Mouse (Mus musculus) liver, embryonic 13.5 days (tissue): ENCODE data around the gene Wscd1. TPM values are rescaled to one million over a fixed set of nuclear protein-coding genes. Genes with fewer than 3 reads are reported as not detected.

Experiments used
- ATAC-seq: fragments of 200-750 bp; cut with Nextera tagmentation; 2 replicates; pipeline ENCODE4 v1.8.0; 2017; ENCODE audit warnings: low read depth, mild to moderate bottlenecking, moderate number of reproducible peaks, moderate library complexity
- DNase-seq: peaks from one replicate; pipeline ENCODE4 v3.0.0; 2022
- H3K27ac ChIP-seq: fragments of 300-500 bp; sonication (generic); 2 replicates; pipeline ENCODE4 v1.5.1; 2015; ENCODE audit warnings: moderate library complexity, mild to moderate bottlenecking, inconsistent platforms
- H3K27me3 ChIP-seq: fragments of 300-500 bp; sonication (generic); 2 replicates; pipeline ENCODE4 v1.6.1; 2015; ENCODE audit warnings: mild to moderate bottlenecking, inconsistent platforms
- H3K36me3 ChIP-seq: fragments of 300-500 bp; sonication (generic); 2 replicates; pipeline ENCODE4 v1.6.1; 2015; ENCODE audit warnings: mild to moderate bottlenecking, inconsistent platforms
- H3K4me1 ChIP-seq: fragments of 300-500 bp; sonication (generic); replicated peaks from 2 replicates; pipeline ENCODE4 v1.6.1; 2015; ENCODE audit warnings: inconsistent platforms
- H3K4me2 ChIP-seq: fragments of 300-500 bp; sonication (generic); 2 replicates; pipeline ENCODE4 v1.6.1; 2015; ENCODE audit warnings: inconsistent platforms, mild to moderate bottlenecking, moderate library complexity
- H3K4me3 ChIP-seq: fragments of 300-500 bp; sonication (generic); replicated peaks from 2 replicates; pipeline ENCODE4 v1.5.1; 2015; ENCODE audit warnings: mild to moderate bottlenecking, inconsistent platforms
- H3K9ac ChIP-seq: fragments of 300-500 bp; sonication (generic); 2 replicates; pipeline ENCODE4 v1.6.1; 2015; ENCODE audit warnings: mild to moderate bottlenecking, inconsistent platforms
- H3K9me3 ChIP-seq: fragments of 300-500 bp; sonication (generic); replicated peaks from 2 replicates; pipeline ENCODE4 v1.6.1; 2016; ENCODE audit warnings: inconsistent platforms
- WGBS: fragments of 180-500 bp; shearing (Covaris S2); methylation state at CpG from one replicate; pipeline ENCODE4 v1.1.7; 2015; ENCODE audit not compliant: insufficient replicate concordance; 5-methylcytosine and 5-hydroxymethylcytosine counted together
- polyA plus RNA-seq: library from polyadenylated mRNA; unstranded; fragments of >200 nt; fragmentation: Nextera tagmentation; extraction: Ambion mirVana; gene quantifications from 2 replicates; pipeline ENCODE4 v1.2.1, GENCODE M21; 2015

Wscd1 gene
- polyA plus RNA-seq, 1 experiment from 2014 or later = 0.39 TPM

GRCm38 (mm10) chr11:71755115-71755514, 5.4 kb downstream of the Wscd1 start:
- Histone ChIP-seq H3K4me3 (no peak overlapping the region), H3K36me3 (no peaks in the 10 kb centered on the region), H3K9me3 (no peaks in the 10 kb centered on the region), H3K9ac (no peak overlapping the region), H3K27me3 (peaks cover 29% of the 10 kb centered on the region), H3K4me1 (no peaks in the 10 kb centered on the region), H3K4me2 (no peak overlapping the region), H3K27ac (no peak overlapping the region)
- no peak for ATAC-seq
- WGBS = 41% methylated on average over 2 of the region's 2 CpGs
- no peak for DNase-seq

DNA sequence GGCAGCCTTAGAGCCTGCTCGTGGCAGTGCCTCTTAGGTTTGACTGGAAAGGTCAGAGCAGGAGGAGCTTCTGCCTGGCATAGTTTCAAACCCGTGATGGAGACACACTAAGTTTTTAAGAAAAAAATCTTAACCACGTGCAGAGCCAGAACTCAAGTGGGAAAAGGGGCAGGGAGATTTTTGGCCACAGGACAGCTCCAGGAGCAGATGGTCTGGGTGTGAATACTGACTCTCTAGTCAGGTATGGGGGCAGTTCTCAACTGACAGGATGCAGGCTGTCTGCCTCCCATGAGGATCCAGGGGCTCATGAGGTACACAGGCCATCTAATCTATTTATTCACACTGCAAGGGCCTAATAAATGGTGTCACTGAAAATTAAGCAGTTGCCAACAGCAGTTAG, 6.6 kb downstream of the Wscd1 start:
- ATAC-seq (no peak), DNase-seq (no peak)
- no peak overlapping the region for H3K4me2 ChIP-seq
- peaks cover 17% of the 10 kb centered on the region for H3K27me3 ChIP-seq
- no peaks in the 10 kb centered on the region for H3K4me1 ChIP-seq
- no peak overlapping the region for H3K27ac ChIP-seq
- no peaks in the 10 kb centered on the region for H3K36me3 ChIP-seq
- no peak overlapping the region for H3K4me3 ChIP-seq
- no peaks in the 10 kb centered on the region for H3K9me3 ChIP-seq
- WGBS = 34% methylated on average over 3 of the region's 3 CpGs
- no peak overlapping the region for H3K9ac ChIP-seq

DNA sequence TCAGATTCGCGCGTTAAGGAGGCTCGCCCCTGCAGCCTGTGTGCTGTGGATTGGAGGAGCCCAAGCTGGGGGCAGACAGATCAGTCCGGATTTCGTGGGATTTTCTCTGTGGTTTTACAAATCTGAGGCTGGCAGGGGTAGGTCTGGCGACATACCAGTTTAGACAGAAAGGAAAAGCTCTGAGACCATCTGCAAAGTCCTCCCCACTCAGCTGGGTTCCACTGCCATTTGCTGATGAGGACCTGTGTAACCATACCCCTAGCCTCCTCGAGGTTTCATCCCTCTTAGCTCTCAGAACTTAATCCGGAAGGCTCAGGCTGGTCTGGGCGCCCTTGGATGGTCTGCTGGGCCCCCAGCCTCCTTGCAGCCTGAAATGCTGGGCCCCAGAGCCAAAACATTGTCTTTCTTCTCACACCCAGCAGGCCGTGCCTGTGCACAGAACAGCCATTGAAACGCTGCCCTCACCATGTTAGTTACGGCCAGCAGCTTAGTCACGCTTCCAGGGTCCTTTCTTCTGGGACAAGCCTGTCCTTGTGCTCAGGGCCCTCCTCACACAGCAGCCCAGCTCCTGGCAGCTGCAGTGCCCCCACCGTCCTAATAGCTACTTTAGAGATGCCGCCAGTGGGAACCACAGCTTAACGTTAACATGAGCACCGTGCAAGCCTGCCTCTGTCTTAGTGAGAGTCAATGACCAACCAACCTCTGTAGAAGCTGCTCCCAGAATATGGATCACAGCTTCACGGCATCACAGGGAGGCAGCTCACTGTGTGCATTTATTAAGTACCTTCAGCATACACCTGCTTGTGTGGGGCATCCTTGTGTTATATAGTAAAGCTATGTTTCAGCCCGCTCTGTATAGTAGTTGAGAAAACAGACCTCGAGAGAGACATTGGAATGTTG, 8.7 kb downstream of the Wscd1 start:
- H3K27ac ChIP-seq = no peak overlapping the region
- H3K36me3 ChIP-seq = no peaks in the 10 kb centered on the region
- H3K9ac ChIP-seq = no peak overlapping the region
- H3K4me1 ChIP-seq = no peaks in the 10 kb centered on the region
- ATAC-seq (no peak), DNase-seq (no peak)
- no peak overlapping the region for H3K4me3 ChIP-seq
- H3K4me2 ChIP-seq = no peak overlapping the region
- WGBS = 58% methylated on average over 21 of the region's 21 CpGs
- no peaks in the 10 kb centered on the region for H3K9me3 ChIP-seq
- H3K27me3 ChIP-seq = no peaks in the 10 kb centered on the region; the same call in 1 of the 2 replicates

GRCm38 (mm10) chr11:71760991-71761390, 11.3 kb downstream of the Wscd1 start:
- H3K4me3 ChIP-seq = no peak overlapping the region
- no peaks in the 10 kb centered on the region for H3K4me1 ChIP-seq
- H3K9me3 ChIP-seq = no peaks in the 10 kb centered on the region
- DNase-seq (no peak), ATAC-seq (no peak)
- 68% methylated on average over 9 of the region's 9 CpGs for WGBS
- no peak overlapping the region for H3K4me2 ChIP-seq
- no peak overlapping the region for H3K9ac ChIP-seq
- H3K27ac ChIP-seq = no peak overlapping the region
- H3K36me3 ChIP-seq = no peaks in the 10 kb centered on the region
- no peaks in the 10 kb centered on the region for H3K27me3 ChIP-seq

DNA sequence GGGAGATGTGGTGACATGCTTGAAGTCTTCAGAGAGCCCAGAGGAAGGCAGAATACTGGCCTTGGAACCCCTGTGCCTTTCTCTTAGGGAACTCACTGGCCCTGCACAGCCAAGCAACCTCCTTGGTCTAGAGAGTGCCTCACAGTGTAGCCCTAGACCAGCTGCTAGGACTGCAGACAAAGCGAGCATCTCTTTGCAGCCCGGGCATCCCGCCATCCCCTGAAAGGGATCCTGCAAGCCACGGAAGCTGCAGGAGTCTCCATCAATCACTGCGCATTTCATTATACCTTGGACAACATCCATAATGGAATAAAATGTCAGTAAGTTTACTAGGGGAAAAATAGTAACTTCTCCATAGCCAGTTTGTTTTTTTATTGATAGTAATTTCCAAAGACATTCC, 13.4 kb downstream of the Wscd1 start:
- H3K27me3 ChIP-seq = no peaks in the 10 kb centered on the region
- no peak overlapping the region for H3K4me3 ChIP-seq
- no peaks in the 10 kb centered on the region for H3K4me1 ChIP-seq
- ATAC-seq = no peak
- H3K27ac ChIP-seq = no peak overlapping the region
- no peaks in the 10 kb centered on the region for H3K9me3 ChIP-seq
- no peak for DNase-seq
- no peak overlapping the region for H3K9ac ChIP-seq
- no peaks in the 10 kb centered on the region for H3K36me3 ChIP-seq
- no peak overlapping the region for H3K4me2 ChIP-seq
- WGBS = 52% methylated on average over 5 of the region's 5 CpGs

GRCm38 (mm10) chr11:71763651-71764275, 14.0 kb downstream of the Wscd1 start:
- H3K4me2 ChIP-seq = no peak overlapping the region
- no peaks in the 10 kb centered on the region for H3K9me3 ChIP-seq
- ATAC-seq (no peak), DNase-seq (no peak)
- no peaks in the 10 kb centered on the region for H3K36me3 ChIP-seq
- no peak overlapping the region for H3K9ac ChIP-seq
- no peak overlapping the region for H3K27ac ChIP-seq
- H3K4me3 ChIP-seq = no peak overlapping the region
- H3K4me1 ChIP-seq = no peaks in the 10 kb centered on the region
- no peaks in the 10 kb centered on the region for H3K27me3 ChIP-seq
- 44% methylated on average over 5 of the region's 5 CpGs for WGBS

GRCm38 (mm10) chr11:71764743-71765142, 15.0 kb downstream of the Wscd1 start:
- Histone ChIP-seq H3K4me2 (no peak overlapping the region), H3K36me3 (no peaks in the 10 kb centered on the region), H3K4me1 (no peaks in the 10 kb centered on the region), H3K4me3 (no peak overlapping the region), H3K9ac (no peak overlapping the region), H3K9me3 (no peaks in the 10 kb centered on the region), H3K27ac (no peak overlapping the region), H3K27me3 (no peaks in the 10 kb centered on the region)
- whole genome bisulfite sequencing = 36% methylated on average over 2 of the region's 2 CpGs
- ATAC-seq (no peak), DNase-seq (no peak)

DNA sequence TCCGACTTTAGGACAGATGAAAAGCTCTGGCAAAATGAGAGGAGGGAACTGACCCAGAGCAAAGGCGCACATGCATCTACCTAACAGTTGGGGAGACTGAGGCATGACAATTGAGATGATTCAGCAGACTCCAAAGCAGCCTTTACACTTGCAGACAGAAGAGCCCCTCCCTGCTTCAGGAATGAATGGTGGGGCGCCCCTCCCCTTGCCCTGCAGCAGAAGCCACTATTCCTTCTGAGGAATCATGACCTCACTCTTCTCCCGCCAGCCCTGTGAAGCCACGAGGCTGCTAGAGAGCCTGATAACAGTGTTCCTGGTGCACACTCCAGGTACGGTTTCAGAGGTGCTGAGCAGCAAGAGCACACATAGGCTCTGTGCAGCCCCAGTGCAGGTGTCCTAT, 15.6 kb downstream of the Wscd1 start:
- no peaks in the 10 kb centered on the region for H3K9me3 ChIP-seq
- no peaks in the 10 kb centered on the region for H3K36me3 ChIP-seq
- no peak for ATAC-seq
- no peak overlapping the region for H3K27ac ChIP-seq
- H3K4me2 ChIP-seq = no peak overlapping the region
- WGBS = 43% methylated on average over 6 of the region's 6 CpGs
- H3K4me1 ChIP-seq = no peaks in the 10 kb centered on the region
- H3K27me3 ChIP-seq = no peaks in the 10 kb centered on the region
- no peak for DNase-seq
- no peak overlapping the region for H3K9ac ChIP-seq
- no peak overlapping the region for H3K4me3 ChIP-seq

- Histone ChIP-seq H3K9ac (no peak overlapping the region), H3K4me1 (no peaks in the 10 kb centered on the region), H3K9me3 (no peaks in the 10 kb centered on the region), H3K4me2 (no peak overlapping the region), H3K36me3 (no peaks in the 10 kb centered on the region), H3K27me3 (no peaks in the 10 kb centered on the region), H3K27ac (no peak overlapping the region), H3K4me3 (no peak overlapping the region)
- WGBS = 72% methylated on average over 1 of the region's 1 CpGs
- ATAC-seq = no peak
- no peak for DNase-seq
Observed at GRCm38 (mm10) chr11:71766380-71766779, 16.7 kb downstream of the Wscd1 start.

GRCm38 (mm10) chr11:71767726-71768125, 18.0 kb downstream of the Wscd1 start:
- H3K4me1 ChIP-seq = 0 out of 2 replicates have a peak, but pooled peaks cover 6% of the 10 kb centered on the region
- DNase-seq = no peak
- 58% methylated on average over 3 of the region's 3 CpGs for WGBS
- no peaks in the 10 kb centered on the region for H3K9me3 ChIP-seq
- H3K4me3 ChIP-seq = no peak overlapping the region
- ATAC-seq = no peak
- no peak overlapping the region for H3K9ac ChIP-seq
- no peak overlapping the region for H3K4me2 ChIP-seq
- no peaks in the 10 kb centered on the region for H3K27me3 ChIP-seq
- H3K27ac ChIP-seq = no peak overlapping the region
- no peaks in the 10 kb centered on the region for H3K36me3 ChIP-seq

DNA sequence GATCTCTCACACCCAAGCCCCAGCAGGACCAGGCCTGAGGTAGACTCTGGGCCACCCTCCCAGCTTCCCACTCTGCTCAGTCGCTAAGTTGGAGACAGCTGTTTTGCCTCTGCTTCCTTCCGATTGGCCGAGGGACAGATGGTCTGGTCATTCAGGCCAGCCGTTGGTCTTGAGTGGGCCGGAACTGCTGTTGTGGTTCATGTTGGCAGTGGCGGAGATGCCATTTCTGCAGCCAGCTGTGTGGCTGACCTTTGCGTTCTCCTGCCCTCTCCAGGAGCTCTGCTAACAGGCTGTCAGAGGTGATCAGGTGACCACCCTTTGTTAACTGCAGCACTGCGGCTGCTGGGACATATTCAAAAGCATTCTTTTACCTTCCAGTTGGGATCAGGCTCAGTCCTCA, 20.0 kb downstream of the Wscd1 start:
- H3K27ac ChIP-seq = no peak overlapping the region
- H3K36me3 ChIP-seq = no peaks in the 10 kb centered on the region
- H3K4me2 ChIP-seq = no peak overlapping the region
- no peaks in the 10 kb centered on the region for H3K27me3 ChIP-seq
- H3K4me3 ChIP-seq = no peak overlapping the region
- WGBS = 56% methylated on average over 8 of the region's 8 CpGs
- ATAC-seq (no peak), DNase-seq (no peak)
- peaks cover 10% of the 10 kb centered on the region; the same call in 1 of the 2 replicates for H3K4me1 ChIP-seq
- no peak overlapping the region for H3K9ac ChIP-seq
- no peaks in the 10 kb centered on the region for H3K9me3 ChIP-seq

- WGBS = 57% methylated on average over 2 of the region's 2 CpGs
- Histone ChIP-seq H3K27ac (no peak overlapping the region), H3K9me3 (no peaks in the 10 kb centered on the region)
Observed at GRCm38 (mm10) chr11:71770479-71770878, 20.8 kb downstream of the Wscd1 start.

More at GRCm38 (mm10) chr11:71770479-71770878, 20.8 kb downstream of the Wscd1 start:
- Histone ChIP-seq H3K4me3 (no peak overlapping the region), H3K4me2 (no peak overlapping the region), H3K36me3 (no peaks in the 10 kb centered on the region), H3K27me3 (no peaks in the 10 kb centered on the region), H3K4me1 (peaks cover 10% of the 10 kb centered on the region; the same call in 1 of the 2 replicates), H3K9ac (no peak overlapping the region)
- DNase-seq (no peak), ATAC-seq (no peak)
